Mouse (Mus musculus): Measurements from ENCODE around the gene Stim2. TPM values are rescaled to one million over a fixed set of nuclear protein-coding genes. Genes with fewer than 3 reads are reported as not detected.

Gene Stim2
- total and polyA plus RNA-seq, 3 experiments, result 16.8 to 21.5 (median 18.2) TPM

GRCm38 (mm10) chr5:54087912-54088311, 89.6 kb downstream of the Stim2 start:
- no peak overlapping the region for H3K4me3 ChIP-seq (replicated peaks in 1 of 3; ENCODE audit: low read depth in 2 of 3, low read length in 2 of 3, poor library complexity in 1 of 3)
- dilution Hi-C loops (cut with MboI; ENCODE audit: extremely low pct_ligation_motif_present, extremely low pct_unique_long_range_greater_than_20kb, low sequenced_read_pairs), result no loop called here
- no peaks in the 10 kb centered on the region for H3K27me3 ChIP-seq (replicated peaks)
- no peak overlapping the region for H3K9ac ChIP-seq (ENCODE audit: insufficient read depth, low read depth)
- H3K4me2 ChIP-seq (ENCODE audit: insufficient read depth, low read depth, poor library complexity, severe bottlenecking), result no peak overlapping the region
- H3K9me3 ChIP-seq (replicated peaks; ENCODE audit: low read length), result no peaks in the 10 kb centered on the region
- TF ChIP-seq UBTF (IDR thresholded peaks at IDR 0.05; ENCODE audit: low read depth, low read length), result no peak
- no peak for TF ChIP-seq SMC3 (IDR thresholded peaks at IDR 0.05; ENCODE audit: low read depth, low read length)
- TF ChIP-seq IRF4 (IDR thresholded peaks at IDR 0.05; ENCODE audit: low read depth, low read length), result no peak
- no peak for TF ChIP-seq ZC3H11A (IDR thresholded peaks at IDR 0.05; ENCODE audit: low read depth, low read length)
- no peak for TF ChIP-seq MAX (IDR thresholded peaks at IDR 0.05; ENCODE audit: low read length)
- peak; percentile 84 for TF ChIP-seq MAFK (IDR thresholded peaks at IDR 0.05; ENCODE audit: insufficient replicate concordance, low read length)
- TF ChIP-seq CHD1 (IDR thresholded peaks at IDR 0.05; ENCODE audit: low read depth, low read length), result no peak
- H3K4me1 ChIP-seq (ENCODE audit: control insufficient read depth in 1 of 2, insufficient read depth in 2 of 2), result peaks cover 0 to 5% of the 10 kb centered on the region in 2 experiments; a peak in 1 of 4 replicates
- H3K27ac ChIP-seq (ENCODE audit: insufficient read depth, low read depth), result no peak overlapping the region
- no peak for DNase-seq (ENCODE audit: extremely low read depth)
- H3K36me3 ChIP-seq (replicated peaks in 1 of 2; ENCODE audit: control insufficient read depth in 1 of 2, insufficient read depth in 1 of 2, low read length in 1 of 2), result peaks cover 0 to 5% of the 10 kb centered on the region in 2 experiments
- in situ Hi-C loops (cut with MboI; ENCODE audit: low pct_ligation_motif_present, low pct_unique_long_range_greater_than_20kb, low sequenced_read_pairs), result no loop called here
- H3K79me2 ChIP-seq (replicated peaks; ENCODE audit: control insufficient read depth, extremely low read depth, insufficient read depth, poor library complexity, severe bottlenecking), result no peaks in the 10 kb centered on the region

GRCm38 (mm10) chr5:54098219-54098618, 99.9 kb downstream of the Stim2 start:
- H3K4me2 ChIP-seq (ENCODE audit: insufficient read depth, low read depth, poor library complexity, severe bottlenecking), result peak overlapping the region; percentile 68
- peaks cover 15% of the 10 kb centered on the region for H3K79me2 ChIP-seq (replicated peaks; ENCODE audit: control insufficient read depth, extremely low read depth, insufficient read depth, poor library complexity, severe bottlenecking)
- peak overlapping the region; percentile 95 for H3K27ac ChIP-seq (ENCODE audit: insufficient read depth, low read depth)
- in situ Hi-C loops (cut with MboI; ENCODE audit: low pct_ligation_motif_present, low pct_unique_long_range_greater_than_20kb, low sequenced_read_pairs), result no loop called here
- peaks cover 2% of the 10 kb centered on the region for H3K9me3 ChIP-seq (replicated peaks; ENCODE audit: low read length)
- peaks cover 2 to 13% of the 10 kb centered on the region in 2 experiments for H3K36me3 ChIP-seq (replicated peaks in 1 of 2; ENCODE audit: control insufficient read depth in 1 of 2, insufficient read depth in 1 of 2, low read length in 1 of 2)
- H3K4me3 ChIP-seq (replicated peaks in 1 of 3; ENCODE audit: low read depth in 2 of 3, low read length in 2 of 3, poor library complexity in 1 of 3), result peak overlapping the region; percentile 36 to 64 (median 55)
- peaks cover 2 to 58% of the 10 kb centered on the region in 2 experiments; a peak in 3 of 4 replicates for H3K4me1 ChIP-seq (ENCODE audit: control insufficient read depth in 1 of 2, insufficient read depth in 2 of 2)
- TF ChIP-seq TBP (conservative IDR thresholded peaks at IDR 0.05; ENCODE audit: low read depth, low read length) (peak; percentile 35; the same call in 1 of the 2 replicates), ZNF384 (IDR thresholded peaks at IDR 0.05; ENCODE audit: low read depth, low read length) (no peak), ZMIZ1 (IDR thresholded peaks at IDR 0.05; ENCODE audit: low read depth, low read length) (no peak), TCF12 (IDR thresholded peaks at IDR 0.05; ENCODE audit: low read depth, low read length) (peak; percentile 11; the same call in 1 of the 2 replicates), MAFK (IDR thresholded peaks at IDR 0.05; ENCODE audit: insufficient replicate concordance, low read length) (peak; percentile 95), USF2 (conservative IDR thresholded peaks at IDR 0.05; ENCODE audit: low read depth, low read length) (no peak), UBTF (IDR thresholded peaks at IDR 0.05; ENCODE audit: low read depth, low read length) (0 out of 2 replicates have a peak, but pooled peaks have one; percentile 6), MEF2A (IDR thresholded peaks at IDR 0.05; ENCODE audit: borderline replicate concordance, low read depth, low read length) (peak; percentile 66)
- H3K9ac ChIP-seq (ENCODE audit: insufficient read depth, low read depth), result peak overlapping the region; percentile 93
- dilution Hi-C loops (cut with MboI; ENCODE audit: extremely low pct_ligation_motif_present, extremely low pct_unique_long_range_greater_than_20kb, low sequenced_read_pairs), result no loop called here
- H3K27me3 ChIP-seq (replicated peaks), result no peaks in the 10 kb centered on the region
- peak; percentile 55 for DNase-seq (ENCODE audit: extremely low read depth)

Measured in CH12.LX (cell line).